Comparison of ENCODE assay signal across 8 mouse cellular contexts in the genomic region with DNA sequence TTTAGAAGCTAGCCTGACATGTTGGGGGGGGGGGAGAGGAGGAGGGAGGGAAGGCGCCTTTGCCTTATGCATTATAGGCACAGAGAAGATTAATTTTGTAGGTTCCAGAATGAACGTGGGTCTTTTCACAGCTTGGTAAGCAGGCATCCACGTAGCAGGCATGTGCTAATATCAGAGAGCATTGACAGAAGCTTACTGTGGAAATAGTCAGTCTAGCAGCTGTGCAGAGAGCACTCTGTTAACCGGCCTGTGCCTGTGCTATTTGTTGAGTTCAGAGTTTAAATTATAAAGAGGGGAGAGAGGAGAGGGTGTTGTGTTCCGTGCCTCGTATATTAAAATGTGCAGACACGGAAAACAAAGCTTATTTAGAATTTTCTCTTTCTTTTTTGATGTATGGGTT.
DNase-seq lines count a peak whose midpoint lies in the region; ATAC-seq and TF ChIP-seq lines count a peak whose summit lies in the region.
"Had no signal": no experiment of that assay in that cellular context is flagged by ENCODE, and none has a peak within 500 bp of the region (broad histone marks: within the 10 kb centered on the region; RNA-seq: fewer than 3 reads in every experiment).

No protein-coding gene starts in this region.

- no peak for TF ChIP-seq CTCF in cortical plate, adult 2 months (IDR thresholded peaks at IDR 0.05; ENCODE audit: extremely low read depth, insufficient read depth, low read length)

- no peaks in the 10 kb centered on the region for H3K9me3 ChIP-seq in kidney, embryonic 16.5 days (ENCODE audit: low read length)
- H3K9me3 ChIP-seq in hindbrain, embryonic 13.5 days: no peaks in the 10 kb centered on the region
- H3K9me3 ChIP-seq: megakaryocyte, embryonic 14.5 days had no signal

- H3K4me2 ChIP-seq in kidney, embryonic 16.5 days (replicated peaks; ENCODE audit: low read depth, low read length): peak overlapping the region; percentile 93
- peak overlapping the region; percentile 86 for H3K4me2 ChIP-seq in hindbrain, embryonic 13.5 days
- H3K4me2 ChIP-seq in myocyte (ENCODE audit: low read depth): peak overlapping the region; percentile 57

- H3K36me3 ChIP-seq in kidney, embryonic 16.5 days (ENCODE audit: insufficient read depth, low read length): no peaks in the 10 kb centered on the region
- 0 out of 2 replicates have a peak, but pooled peaks cover under 1% of the 10 kb centered on the region for H3K36me3 ChIP-seq in hindbrain, embryonic 13.5 days
- H3K36me3 ChIP-seq in myocyte (ENCODE audit: control insufficient read depth, insufficient read depth): no peaks in the 10 kb centered on the region

- no peak for ATAC-seq in kidney, embryonic 16.5 days (ENCODE audit: low FRiP score, low TSS enrichment)
- no peak for ATAC-seq in hindbrain, embryonic 13.5 days (ENCODE audit: low FRiP score)

- WGBS in kidney, embryonic 16.5 days: 54% methylated on average over 7 of the region's 7 CpGs
- 56% methylated on average over 7 of the region's 7 CpGs for WGBS in hindbrain, embryonic 13.5 days

- H3K79me2 ChIP-seq in myocyte (ENCODE audit: control insufficient read depth, insufficient read depth): peaks cover 29% of the 10 kb centered on the region

- H3K27me3 ChIP-seq in kidney, embryonic 16.5 days (ENCODE audit: insufficient read depth, low read length): no peaks in the 10 kb centered on the region
- H3K27me3 ChIP-seq in hindbrain, embryonic 13.5 days: no peaks in the 10 kb centered on the region
- no peaks in the 10 kb centered on the region for H3K27me3 ChIP-seq in myocyte (ENCODE audit: control insufficient read depth, insufficient read depth, insufficient read length)

- H3K4me3 ChIP-seq in kidney, embryonic 16.5 days (ENCODE audit: low read length): peak overlapping the region; percentile 13
- peak overlapping the region; percentile 12; the same call in 1 of the 2 replicates for H3K4me3 ChIP-seq in cortical plate, adult 2 months (ENCODE audit: insufficient read depth, low read length)
- H3K4me3 ChIP-seq in hindbrain, embryonic 13.5 days: peak overlapping the region; percentile 65
- H3K4me3 ChIP-seq in myocyte: no peak overlapping the region
- H3K4me3 ChIP-seq: megakaryocyte, embryonic 14.5 days had no signal

- no peak overlapping the region for H3K9ac ChIP-seq in kidney, embryonic 16.5 days (replicated peaks; ENCODE audit: low read length)
- H3K9ac ChIP-seq in hindbrain, embryonic 13.5 days: 0 out of 2 replicates have a peak overlapping the region, but pooled peaks have one; percentile 53

- DNase-seq in kidney, adult 11 months: no peak
- DNase-seq in spleen, postnatal 36 days (ENCODE audit: low spot score in 2 of 2): no peak
- DNase-seq in layer of hippocampus, postnatal 14 days (ENCODE audit: low spot score in 2 of 2): no peak

- TF ChIP-seq POLR2A in cortical plate, adult 2 months (IDR thresholded peaks at IDR 0.05; ENCODE audit: extremely low read depth, insufficient read depth, low read length): no peak
- no peak for TF ChIP-seq POLR2A in myocyte (IDR thresholded peaks at IDR 0.05; ENCODE audit: insufficient read length, low read depth)

- H3K4me1 ChIP-seq in kidney, embryonic 16.5 days (ENCODE audit: insufficient read depth, low read length): peaks cover 53% of the 10 kb centered on the region
- H3K4me1 ChIP-seq in cortical plate, adult 2 months (ENCODE audit: control insufficient read depth, insufficient read depth, low read length): 0 out of 2 replicates have a peak, but pooled peaks cover 1% of the 10 kb centered on the region
- H3K4me1 ChIP-seq in hindbrain, embryonic 13.5 days (replicated peaks): peaks cover 69% of the 10 kb centered on the region

- no peak overlapping the region for H3ac ChIP-seq in myocyte (ENCODE audit: control insufficient read depth, insufficient read length)

- no peak overlapping the region for H3K27ac ChIP-seq in kidney, embryonic 16.5 days (ENCODE audit: low read length)
- H3K27ac ChIP-seq in cortical plate, adult 2 months (ENCODE audit: insufficient read depth, low read length): no peak overlapping the region
- peak overlapping the region; percentile 30 for H3K27ac ChIP-seq in hindbrain, embryonic 13.5 days

TF ChIP-seq in myocyte, 11 proteins besides CTCF, POLR2A, EP300 and RAD21:
- TF ChIP-seq MYOD1 (IDR thresholded peaks at IDR 0.05; ENCODE audit: control insufficient read depth in 1 of 3, insufficient read length in 2 of 3, low read depth in 2 of 3) (no peak), MYOG (IDR thresholded peaks at IDR 0.05; ENCODE audit: control insufficient read depth in 1 of 3, insufficient read depth in 1 of 3, insufficient read length in 2 of 3, low read depth in 2 of 3) (no peak), E2F4 (IDR thresholded peaks at IDR 0.05; ENCODE audit: insufficient read depth) (no peak), CEBPB (IDR thresholded peaks at IDR 0.05; ENCODE audit: insufficient read depth, poor library complexity, severe bottlenecking) (no peak), TCF3 (IDR thresholded peaks at IDR 0.05; ENCODE audit: insufficient read length, low read depth) (no peak), REST (IDR thresholded peaks at IDR 0.05; ENCODE audit: insufficient read depth, insufficient read length) (no peak), POLR2AphosphoS2 (IDR thresholded peaks at IDR 0.05; ENCODE audit: insufficient read length, low read depth) (no peak), USF1 (IDR thresholded peaks at IDR 0.05; ENCODE audit: low read depth) (no peak), MAX (IDR thresholded peaks at IDR 0.05; ENCODE audit: low read depth) (no peak), SRF (IDR thresholded peaks at IDR 0.05; ENCODE audit: control insufficient read depth, insufficient read length, low read depth) (no peak), TCF12 (IDR thresholded peaks at IDR 0.05; ENCODE audit: insufficient read depth, poor library complexity, severe bottlenecking) (no peak)
